Mouse (Mus musculus): Measurements from ENCODE around the gene Casr.

The Casr gene

DNA sequence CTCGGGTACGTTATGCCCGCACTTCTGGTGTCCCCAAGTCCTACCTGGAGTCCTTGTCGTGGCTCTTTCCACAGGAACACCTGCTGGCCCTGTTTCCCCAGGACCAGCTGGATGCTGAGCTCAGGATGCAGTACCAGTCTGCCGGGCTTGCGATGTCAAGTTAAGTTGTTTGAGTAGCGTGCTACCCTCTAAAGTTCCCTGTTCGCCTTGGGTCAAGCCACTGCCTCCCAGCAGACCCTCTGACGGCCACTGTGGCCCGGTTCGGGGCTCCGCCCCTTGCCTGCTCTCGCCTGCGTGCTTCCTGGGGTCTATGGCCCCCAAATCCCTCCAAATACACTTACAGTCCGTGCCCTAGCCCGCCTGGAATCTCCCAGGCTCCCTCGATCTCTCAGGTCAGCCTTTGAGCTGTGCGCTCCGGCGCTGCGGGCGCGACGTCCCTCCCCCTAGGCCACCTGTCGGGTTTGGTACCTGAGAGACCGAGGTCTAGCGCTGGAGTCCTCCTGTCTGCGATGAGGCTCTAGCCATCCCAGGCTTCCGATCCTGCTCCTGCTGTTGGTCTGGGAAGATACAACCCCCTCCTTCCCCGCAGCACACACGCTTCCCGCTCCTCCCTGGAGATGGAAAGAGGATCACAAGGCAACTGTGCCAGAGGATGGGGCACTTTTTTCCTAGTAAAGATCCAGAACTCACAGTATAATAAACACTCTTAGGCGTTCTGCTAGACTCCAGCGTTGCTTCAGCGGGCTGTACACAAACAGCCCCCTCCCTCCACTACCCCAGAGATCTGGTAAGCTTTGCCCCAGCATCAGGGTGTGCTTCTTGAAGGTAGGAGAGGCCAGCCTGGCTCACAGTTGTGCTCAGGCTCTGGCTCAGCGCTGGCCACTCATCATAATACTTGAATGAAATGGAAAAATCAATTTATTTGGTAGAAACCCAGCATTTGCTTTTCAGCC, at the start of gene Casr:
Gene Casr (minus strand): TSS at position 756 of the 953 bp plus-strand sequence.
- DNase-seq, result peak; percentile 47

DNA sequence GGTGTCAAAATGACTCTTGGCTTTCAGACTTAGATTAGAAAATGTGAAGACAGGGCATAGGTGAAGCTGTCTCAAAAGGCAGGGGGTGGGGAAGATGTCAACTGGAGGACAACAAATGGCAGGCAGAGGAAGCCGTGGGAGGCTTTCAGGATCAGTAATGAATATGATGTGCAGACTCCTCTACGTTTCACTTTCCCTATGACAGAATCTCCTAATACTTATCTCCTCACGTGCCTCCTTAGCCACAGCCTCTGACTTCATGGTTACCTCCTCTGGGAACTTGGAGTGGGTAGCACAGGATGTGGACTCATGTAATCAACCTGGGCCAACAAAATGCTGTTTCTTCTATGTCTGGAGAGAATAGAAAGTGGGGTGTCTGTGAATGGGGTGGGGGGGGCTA, 40.7 kb upstream of the Casr start:
- DNase-seq, result no peak

DNA sequence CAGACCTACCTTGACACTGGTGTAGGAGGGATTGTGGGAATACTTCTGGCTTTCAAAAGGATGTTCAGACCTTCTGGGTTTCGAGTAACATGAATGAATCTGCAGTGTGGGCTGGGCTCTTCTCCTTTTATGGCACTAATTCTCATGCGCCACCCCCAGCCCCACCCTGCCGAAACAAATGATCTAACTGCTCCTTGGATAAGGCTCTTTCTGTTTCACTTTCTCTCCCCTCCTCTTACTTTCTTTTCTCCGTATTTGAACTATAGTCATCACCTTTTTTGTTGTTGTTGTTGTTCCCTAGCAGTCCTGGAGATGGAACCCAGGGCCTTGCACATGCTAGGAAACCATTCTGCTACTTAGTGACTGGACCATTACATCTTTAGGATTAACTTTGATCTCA, 36.3 kb upstream of the Casr start:
- no peak for DNase-seq

DNA sequence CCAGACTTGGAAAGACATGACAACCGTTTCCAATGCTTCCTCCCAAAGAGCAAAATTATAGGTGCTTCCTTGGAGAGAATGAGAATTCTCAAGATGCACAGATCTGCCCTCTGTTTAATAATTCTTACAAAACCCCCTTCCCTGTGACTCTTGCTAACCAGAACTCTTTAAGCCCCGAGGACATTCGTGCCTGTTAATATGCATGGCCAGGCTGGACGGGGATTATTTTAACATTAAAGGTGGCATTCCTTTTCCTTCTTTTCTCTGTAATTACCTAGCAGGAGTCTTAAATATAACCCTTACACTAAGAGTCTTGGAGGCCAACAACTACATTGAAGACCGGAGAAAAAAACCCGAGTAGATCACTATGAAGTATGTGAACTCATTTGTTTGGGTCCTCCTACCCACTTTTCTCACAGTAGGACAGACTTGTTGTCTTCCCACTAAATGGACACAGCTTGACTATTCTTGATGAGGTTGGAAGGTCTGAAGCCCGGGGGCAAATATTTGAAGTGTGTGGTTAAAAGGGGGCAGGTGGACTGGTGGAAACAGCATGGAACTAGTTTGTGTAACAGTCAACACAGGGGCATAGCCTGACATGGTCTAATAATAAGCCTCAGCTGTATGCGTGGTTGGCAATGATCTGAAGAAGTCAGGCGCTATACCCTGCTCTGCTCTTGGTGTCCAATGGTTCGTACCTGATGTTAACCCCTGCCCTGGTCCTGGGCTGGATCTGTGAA, 34.9 kb upstream of the Casr start:
- DNase-seq, result no peak

DNA sequence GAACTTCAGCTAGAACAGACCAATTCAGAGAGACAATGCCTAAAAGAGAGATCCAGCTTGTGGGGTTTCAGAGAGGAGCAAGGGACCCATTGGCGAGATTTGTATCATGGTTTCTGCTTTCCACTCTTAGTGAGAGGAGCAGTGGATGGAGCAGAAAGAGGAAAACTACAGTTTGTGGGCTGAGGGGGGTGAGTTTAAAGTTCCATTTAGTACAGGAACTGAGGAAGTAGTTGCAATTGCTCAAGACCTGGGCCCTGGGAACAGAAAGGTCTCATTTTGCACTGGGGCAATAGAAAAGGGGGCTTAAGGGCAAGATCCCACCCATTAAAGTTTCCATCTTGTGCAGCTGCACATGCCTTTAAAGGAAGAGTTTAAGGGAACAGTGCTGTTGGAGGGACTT, 28.0 kb upstream of the Casr start:
- no peak for DNase-seq

DNA sequence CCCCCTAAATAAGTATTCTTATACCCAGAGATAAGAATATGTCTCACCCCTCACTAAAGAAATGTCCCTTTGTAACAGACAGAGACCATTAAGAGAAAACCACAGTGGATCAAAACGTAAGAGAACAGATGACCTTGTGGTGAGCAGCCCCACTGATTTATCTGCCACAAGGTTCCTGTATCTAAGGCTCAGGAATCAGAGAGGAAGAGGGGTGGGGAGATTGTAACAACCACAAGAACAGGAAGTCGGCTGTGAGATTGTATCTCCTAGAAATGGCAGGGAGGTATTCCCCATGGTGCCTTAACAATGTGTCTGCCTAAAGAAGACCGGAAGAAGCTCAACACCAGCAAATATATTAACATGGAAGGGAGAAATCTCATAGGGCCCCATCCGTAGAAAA, 26.0 kb upstream of the Casr start:
- no peak for DNase-seq

DNA sequence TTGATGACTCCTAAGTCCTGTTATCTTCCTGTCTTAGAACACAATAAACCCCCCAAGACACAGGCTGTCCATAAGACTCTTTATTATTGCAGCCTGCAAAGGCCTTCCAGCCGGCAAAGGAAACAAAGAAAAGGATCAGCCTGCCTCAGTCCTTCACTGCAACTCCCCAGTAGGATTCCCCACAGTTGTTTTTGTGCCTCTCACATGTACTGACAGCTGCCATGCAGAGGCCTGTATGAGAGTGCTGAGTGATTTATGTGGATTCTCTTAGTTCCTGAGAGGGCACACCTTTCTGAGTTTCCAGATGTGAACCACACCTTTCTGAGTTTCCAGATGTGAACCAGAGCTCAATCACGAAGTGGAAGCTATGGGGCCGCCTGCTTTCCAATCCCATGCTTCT, 20.1 kb upstream of the Casr start:
- no peak for DNase-seq

DNA sequence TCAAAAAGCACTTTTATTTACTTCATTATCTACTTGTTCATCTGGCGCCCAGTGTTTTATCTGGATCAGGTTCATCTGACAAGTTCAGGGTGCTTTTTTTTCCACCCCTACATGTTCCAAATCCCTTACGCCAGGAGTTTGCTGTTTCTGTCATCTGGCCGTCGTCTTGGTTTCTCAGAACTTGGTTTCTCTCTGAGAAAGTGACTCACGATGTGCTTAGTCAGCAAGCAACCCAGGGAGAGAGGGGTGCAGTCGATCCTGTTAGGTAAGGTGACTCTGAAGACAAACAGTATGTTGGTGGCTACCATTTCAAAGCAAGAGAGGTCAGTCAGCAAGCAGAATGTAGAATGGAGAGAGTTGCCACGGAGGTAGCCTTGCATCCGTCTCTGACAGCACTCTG, 10.0 kb upstream of the Casr start:
- DNase-seq, result no peak

DNA sequence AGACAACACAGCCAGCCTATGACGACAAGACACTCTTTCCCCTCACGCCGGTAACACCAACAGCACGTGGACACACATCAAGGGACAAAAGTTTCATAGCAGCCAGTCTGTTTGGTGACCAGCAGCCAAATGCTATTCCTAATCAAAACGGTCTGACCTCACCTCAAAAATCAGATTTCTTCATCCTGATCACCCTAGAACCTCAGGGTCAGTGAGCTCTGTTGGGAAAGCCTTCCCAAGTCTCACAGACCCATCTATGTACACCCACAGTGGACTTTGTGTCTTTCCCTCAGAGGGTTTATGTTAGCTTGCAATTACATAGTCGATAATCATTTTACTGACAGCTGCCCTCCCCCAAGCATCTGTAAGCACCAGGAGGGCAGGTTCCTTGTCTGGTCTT, 2.4 kb downstream of the Casr start:
- no peak for DNase-seq

DNA sequence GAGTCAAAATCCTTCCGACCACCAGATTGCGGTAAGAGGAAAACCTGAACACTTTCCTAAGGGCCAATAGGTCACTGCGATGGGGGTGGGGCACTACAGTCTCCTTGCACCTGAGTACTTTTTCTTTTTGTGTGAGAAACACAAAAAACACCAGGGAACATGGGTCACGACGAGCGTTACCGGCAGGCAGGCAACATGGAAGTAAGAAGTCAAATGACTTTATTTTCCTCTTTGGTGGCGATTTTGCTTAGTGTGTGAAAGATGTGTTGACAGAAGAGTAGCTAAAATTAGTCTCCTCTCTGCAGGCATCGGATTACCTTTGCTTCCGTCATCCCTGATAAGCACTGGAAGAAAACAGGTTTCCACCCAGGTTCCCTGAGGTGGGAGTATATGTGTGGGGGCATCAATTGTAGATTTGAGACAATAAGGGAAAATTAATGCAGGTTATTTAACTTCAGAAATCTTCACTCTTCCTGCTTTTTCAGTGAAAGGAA, 6.2 kb downstream of the Casr start:
- DNase-seq, result no peak

DNA sequence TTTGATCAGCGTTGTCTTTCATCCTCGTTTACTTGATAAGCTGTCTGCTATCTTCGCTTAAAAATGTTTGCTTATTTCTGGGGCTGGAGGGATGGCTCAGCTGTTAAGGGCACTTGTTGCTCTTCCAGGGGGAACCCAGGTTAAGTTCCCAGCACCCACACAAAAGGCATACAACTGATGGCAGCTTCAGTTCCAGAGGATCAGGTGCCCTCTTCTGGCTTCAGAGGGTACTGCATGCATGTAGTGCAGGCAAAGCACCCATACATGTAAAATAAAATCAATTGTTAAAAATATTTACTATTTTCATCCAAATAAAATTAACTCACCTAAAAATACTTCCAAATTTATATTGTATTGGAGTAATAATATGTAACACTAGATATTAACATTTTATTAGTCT, 8.3 kb downstream of the Casr start:
- no peak for DNase-seq

DNA sequence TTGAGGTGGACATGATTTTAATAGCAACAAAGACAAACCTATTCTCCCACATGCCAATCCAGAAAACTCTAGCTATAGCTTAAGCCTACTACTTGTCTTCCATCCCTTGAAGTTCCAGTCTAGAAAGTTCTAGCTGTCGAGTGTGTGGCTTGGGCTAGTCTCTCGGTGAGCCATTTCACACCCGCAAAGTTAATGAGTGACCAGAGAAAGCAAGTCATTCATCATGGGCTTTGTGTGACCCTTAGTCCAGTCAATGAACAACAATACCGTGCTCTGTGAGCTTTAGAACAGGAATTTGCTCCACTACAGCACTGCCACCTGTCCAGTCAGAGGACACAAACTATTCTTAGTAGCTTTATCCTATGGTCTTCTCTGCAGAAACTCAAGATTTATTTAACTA, 16.6 kb downstream of the Casr start:
- DNase-seq, result no peak

DNA sequence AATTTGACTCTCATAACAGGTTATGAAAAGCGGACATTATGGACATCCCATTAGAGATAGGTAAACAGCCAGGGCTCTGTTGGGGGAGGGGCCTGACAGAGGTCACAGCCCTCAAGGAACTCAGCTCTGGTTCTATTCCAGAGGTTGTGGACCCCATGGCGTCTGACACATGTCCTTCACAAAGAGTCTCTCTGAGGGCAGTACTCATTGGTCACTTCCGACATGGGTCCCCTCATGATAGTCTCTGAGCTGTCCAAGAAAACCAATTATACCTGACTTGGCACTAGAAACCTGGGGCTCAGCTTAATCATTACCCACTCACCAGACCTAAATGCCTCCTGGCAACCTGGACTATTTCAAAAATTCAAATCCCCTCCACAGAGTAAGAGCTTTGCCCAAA, 18.9 kb downstream of the Casr start:
- no peak for DNase-seq

DNA sequence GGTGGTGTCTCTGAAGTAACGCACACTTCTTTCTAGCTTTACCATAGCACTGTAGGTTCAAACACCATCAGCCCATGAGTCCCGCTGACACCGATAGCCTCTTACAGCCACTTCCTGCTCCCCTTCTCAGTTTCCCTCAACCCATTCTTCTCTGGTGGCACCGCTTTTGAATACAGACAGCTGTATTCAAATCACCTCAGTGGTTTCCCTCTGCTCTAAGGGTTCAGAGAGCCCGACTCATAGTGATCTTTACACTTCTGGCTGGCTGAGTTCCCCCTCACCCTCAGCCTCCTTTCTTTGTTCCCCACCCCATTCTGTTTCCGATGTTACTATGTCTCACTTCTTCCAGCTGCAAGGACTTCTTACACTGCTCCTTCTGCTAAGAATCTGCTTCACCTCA, 21.1 kb downstream of the Casr start:
- no peak for DNase-seq

DNA sequence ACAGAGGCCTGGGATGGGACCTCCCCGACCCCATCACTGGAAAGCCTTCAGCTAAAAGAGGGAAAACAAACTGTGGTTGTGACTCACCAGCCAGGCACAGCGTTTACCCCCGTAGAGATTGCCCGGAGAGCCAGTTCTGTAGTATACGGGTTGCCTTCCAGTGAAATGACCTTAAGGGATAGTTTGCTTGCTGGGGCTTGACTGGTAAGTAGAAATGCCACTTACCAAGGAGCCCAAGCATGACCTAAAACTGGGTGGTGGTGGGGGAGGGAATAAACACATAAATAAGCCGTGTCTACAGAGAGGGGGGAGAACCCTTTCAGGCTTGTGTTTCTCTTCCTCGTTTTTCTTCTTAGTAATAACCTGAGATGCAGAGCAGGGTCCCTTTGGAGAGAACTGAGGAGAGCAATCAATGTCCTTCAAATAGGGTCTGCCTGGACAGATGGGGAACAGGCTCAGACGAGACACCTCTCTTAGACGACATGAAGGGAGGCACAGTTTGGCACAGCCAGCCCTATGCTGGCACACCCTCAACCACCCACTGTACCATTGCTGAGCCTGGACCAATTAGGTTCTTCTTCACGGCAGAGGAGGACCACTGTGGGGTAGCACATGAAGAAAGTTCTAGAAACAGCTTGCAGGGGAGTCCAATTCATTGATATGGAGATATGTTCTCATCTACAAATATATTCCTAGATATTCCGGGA, 28.8 kb downstream of the Casr start:
- no peak for DNase-seq

DNA sequence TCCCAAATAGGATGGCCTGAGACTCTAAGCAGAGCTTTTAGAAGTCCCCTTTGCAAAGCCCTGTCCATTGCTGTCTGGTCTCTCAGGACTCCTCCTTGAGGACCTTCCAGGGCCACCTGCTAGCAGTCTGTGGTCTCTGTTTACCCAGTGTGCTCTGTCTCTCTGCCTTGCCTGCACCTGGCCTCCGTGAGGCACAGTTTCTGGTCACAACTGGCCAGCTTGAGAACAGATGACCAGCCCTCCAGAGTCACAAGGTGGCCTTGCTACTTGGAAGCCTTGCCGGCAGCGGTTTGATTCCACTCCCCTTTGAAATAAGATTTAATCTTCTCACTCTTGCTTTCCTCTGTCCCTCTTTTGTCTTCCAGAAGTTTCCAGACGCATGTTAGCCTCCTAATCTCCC, 29.9 kb downstream of the Casr start:
- no peak for DNase-seq

DNA sequence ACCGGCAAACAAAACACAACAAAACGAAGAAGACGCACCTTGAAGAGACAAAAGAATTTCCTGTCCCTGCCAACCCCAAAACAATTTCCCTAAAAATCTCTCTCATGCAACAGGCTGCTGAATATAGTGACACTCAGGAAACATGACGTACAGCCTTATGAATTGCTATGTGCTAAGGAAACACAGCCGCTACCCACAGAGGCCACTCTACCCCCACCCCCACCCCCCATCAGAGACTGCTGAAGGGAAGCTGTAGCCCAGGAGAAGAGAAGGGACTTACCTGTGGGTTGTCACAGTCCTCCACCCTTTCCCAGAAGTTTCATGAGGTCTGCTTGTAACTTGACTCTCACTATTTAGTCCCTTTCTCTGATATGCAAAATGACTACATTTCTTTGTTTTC, 30.3 kb downstream of the Casr start:
- DNase-seq, result no peak

DNA sequence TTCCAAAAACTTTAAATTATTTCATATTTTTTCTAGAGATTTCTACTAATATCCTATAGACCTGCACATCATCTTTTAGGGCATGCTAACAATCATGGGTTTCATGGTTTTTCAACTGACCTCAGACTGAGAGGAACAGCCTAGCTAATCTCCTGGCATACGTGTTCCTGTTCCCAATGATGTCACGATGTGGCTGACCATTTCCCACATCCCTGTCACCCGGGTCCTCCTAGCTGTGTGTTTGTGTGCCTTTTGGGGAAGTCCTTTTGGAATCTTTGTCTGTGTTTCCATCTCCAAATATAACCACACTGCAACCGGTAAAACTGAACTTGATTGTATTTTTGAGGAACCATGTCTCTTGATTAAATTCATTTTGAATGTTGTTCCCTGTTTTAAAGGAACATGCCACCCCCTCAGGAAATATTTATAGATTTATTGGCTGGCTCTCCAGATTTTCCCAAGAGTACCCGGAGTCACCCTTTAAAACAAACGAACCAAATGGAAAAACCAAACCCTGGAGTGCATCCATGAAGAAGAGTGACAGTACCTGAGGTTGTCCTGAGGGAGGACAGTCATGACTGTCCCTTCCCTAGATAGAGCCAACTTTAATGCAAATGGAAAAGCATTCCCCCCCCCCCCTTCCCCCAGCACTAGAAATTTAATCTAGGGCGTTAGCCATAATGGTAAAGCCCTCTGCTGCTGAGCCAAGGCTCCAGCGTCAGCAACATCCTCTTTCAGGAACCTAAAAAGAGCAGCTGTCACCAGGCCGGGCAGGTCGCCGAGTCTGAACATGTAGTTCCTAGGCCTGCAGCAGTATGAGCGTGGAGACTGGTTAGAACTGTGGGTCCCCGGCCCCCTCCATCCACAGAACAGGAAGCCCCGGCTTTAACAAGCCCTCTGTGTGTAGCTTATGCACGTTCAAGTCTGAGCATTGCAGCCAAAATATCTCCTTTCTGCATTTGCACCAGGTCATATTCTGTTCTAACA, 31.1 kb downstream of the Casr start:
- no peak for DNase-seq

DNA sequence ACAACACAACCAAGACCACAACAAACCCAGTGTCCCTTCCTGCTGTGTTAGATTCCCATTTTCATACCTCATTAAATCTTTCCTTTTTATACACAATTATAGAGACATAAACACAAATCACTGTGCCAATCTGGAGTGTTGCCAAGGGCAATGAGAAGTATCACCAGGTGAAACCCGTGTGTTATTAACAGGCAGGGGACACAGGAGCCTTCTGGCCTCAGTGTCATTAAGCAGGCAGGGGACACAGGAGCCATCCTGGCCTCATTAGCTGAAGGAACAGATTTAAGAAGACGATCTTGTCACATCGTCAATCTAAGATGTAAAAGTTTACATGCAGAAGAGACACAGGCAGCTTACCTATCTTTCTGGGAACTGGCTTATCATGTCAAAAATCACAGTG, 33.1 kb downstream of the Casr start:
- peak; percentile 7 for DNase-seq

DNA sequence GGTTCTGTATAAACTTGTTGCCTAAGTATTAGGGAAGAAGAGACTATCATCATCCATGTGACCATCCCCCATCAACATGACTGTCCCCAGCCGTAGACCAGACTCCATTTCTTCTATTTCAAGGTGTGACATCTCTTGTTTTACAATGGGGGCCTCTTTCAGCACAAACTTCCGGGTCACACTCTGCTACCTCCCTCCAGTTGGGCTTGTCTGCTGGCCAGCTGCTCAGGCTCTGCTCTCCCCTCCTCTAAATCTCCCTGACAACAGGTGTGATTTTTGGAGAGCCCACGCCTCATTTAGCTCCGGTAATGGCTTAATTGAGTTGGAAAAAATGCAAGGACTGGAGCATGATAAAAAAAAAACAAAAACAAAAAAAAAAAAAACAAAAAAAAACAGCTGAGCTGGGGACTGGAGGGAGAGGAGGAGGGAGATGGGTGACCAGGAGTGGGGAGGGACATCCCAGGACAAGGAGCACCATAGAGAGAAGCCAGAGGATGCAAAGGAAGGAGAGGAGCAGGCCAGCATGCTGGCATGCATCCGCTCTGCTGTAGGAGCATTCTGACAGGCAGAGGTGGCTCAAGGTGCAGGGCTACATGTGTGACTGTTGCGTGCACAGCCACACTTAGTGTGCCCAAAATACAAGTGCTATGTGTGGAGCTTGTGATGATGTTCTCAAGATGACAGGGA, 35.2 kb downstream of the Casr start:
- DNase-seq, result no peak

DNA sequence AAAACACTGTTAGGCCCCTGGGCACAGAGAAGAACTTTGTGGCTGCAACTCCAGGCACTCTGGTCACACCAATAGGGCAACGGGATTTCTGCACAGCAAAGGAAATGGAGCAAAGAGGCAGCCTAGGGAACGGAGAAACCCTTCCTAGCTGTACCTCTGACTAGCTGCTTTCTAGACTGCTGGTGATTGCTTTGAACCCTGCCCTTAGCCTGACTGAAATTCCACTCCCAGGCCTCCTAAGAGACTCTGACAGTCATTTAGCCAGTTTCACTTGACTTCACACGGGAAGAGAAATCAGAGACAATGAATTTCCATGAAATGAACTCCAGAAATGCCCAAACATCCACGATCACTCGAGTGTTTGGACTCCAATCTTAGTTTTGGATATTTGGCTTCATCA, 38.8 kb downstream of the Casr start:
- DNase-seq, result no peak

DNA sequence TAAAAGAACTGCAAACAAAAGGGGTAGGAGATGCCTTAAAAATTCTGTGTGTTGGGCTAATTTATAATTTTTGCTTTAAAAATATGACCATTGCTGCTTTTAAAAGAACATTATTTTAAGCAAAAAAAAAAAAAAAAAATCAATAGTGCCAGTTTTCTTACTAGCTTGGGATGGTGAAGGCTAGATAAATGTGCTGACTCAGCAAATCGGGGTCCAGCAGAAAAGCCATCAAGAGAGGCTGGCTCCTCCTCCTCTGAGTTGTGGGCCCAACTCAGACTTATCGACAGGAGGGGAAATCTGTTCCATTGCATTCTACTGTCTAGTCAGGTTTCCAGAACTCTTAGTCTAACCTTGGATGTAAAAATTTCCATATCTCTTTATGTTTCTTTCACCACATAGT, 45.6 kb downstream of the Casr start:
- no peak for DNase-seq

Measured in retina, postnatal 1 day (tissue).